Mouse (Mus musculus): ENCODE measurements at regions not wholly inside any gene's neighbourhood (a gene's known extent, or its start where the extent isn't known, plus 50 kb on each side); places are given as distances from the start of the nearest gene placed in this dataset.

DNA sequence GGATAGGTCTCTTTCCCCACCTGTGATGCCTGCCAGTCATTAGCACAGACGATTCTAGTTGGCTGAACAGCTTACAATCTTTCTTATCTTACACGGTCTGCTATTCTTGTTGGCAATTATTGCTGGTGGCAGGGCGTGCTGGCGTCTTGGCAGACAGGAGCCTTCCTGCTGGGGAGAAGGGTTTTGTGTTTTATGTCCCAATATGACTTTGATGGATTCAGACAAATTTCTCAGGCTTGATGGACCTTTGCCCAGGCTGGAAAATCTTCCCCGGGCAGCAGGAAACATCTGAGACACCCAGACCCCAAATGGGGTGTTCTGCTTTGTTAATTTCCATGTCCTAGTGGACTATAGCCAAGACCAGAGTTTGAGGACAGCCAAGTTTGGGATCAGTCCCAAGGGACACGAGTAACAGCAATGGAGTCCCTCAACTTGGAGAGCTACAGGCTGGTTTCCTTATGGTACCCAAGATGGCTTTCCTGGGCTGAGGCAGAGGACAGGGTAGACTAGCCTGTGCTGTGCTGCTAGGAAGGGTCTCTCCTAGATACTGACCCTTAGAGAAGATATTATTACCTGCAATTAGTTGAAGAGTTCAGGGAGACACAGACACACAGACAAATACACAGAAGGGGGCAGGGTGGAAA, 249.8 kb downstream of the En1 start:
- H3K4me1 ChIP-seq, result 0 out of 2 replicates have a peak, but pooled peaks cover 9% of the 10 kb centered on the region
- no peak for DNase-seq (ENCODE audit: extremely low spot score, low spot score)
- no peaks in the 10 kb centered on the region for H3K27me3 ChIP-seq (ENCODE audit: poor library complexity, severe bottlenecking)
- H3K9me3 ChIP-seq, result no peaks in the 10 kb centered on the region
- no peaks in the 10 kb centered on the region for H3K36me3 ChIP-seq (replicated peaks)
- no peak overlapping the region for H3K27ac ChIP-seq
- H3K4me3 ChIP-seq, result no peak overlapping the region
- WGBS, result 85% methylated on average over 6 of the region's 6 CpGs

- WGBS, result 84% methylated on average over 5 of the region's 5 CpGs
- H3K9me3 ChIP-seq, result no peaks in the 10 kb centered on the region
These were observed 255.3 kb downstream of the En1 start for GRCm38 (mm10) chr1:120857566-120857965.

DNA sequence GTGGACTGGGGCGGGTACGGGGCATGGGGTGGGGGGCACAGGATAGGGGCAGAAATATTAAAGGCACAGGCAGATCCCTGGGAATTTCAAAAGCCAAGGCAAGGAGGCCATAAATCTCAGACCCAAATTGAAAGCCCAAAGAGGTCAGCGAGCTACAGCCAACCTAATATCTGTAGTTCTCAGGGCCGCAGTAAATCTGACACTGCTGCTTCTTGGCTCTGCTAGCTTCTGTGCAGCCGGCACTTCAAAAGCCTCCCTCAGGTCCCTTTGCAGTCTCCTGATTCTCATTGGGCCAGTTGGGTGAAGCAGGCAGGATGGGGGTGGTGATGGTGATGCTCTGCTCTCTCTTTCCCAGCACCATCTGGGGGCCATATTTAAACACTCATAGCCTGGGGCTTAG, 257.3 kb downstream of the En1 start:
- Histone ChIP-seq H3K27me3 (ENCODE audit: poor library complexity, severe bottlenecking) (no peaks in the 10 kb centered on the region), H3K9me3 (no peaks in the 10 kb centered on the region), H3K4me3 (no peak overlapping the region), H3K27ac (no peak overlapping the region), H3K36me3 (replicated peaks) (no peaks in the 10 kb centered on the region), H3K4me1 (0 out of 2 replicates have a peak, but pooled peaks cover 5% of the 10 kb centered on the region)
- WGBS, result 75% methylated on average over 5 of the region's 5 CpGs
- DNase-seq (ENCODE audit: extremely low spot score, low spot score), result no peak

More at GRCm38 (mm10) chr1:120857566-120857965, 255.3 kb downstream of the En1 start:
- Histone ChIP-seq H3K4me3 (no peak overlapping the region), H3K27ac (no peak overlapping the region), H3K4me1 (0 out of 2 replicates have a peak, but pooled peaks cover 5% of the 10 kb centered on the region), H3K36me3 (replicated peaks) (no peaks in the 10 kb centered on the region), H3K27me3 (ENCODE audit: poor library complexity, severe bottlenecking) (no peaks in the 10 kb centered on the region)
- no peak for DNase-seq (ENCODE audit: extremely low spot score, low spot score)

- no peak for DNase-seq (ENCODE audit: extremely low spot score, low spot score)
- H3K4me1 ChIP-seq, result peaks cover 5% of the 10 kb centered on the region; the same call in 1 of the 2 replicates
- no peaks in the 10 kb centered on the region for H3K36me3 ChIP-seq (replicated peaks)
- H3K4me3 ChIP-seq, result no peak overlapping the region
- H3K27me3 ChIP-seq (ENCODE audit: poor library complexity, severe bottlenecking), result no peaks in the 10 kb centered on the region
- 60% methylated on average over 7 of the region's 7 CpGs for WGBS
- H3K9me3 ChIP-seq, result no peaks in the 10 kb centered on the region
- no peak overlapping the region for H3K27ac ChIP-seq
These were observed 270.3 kb downstream of the En1 start for GRCm38 (mm10) chr1:120872554-120872953.

DNA sequence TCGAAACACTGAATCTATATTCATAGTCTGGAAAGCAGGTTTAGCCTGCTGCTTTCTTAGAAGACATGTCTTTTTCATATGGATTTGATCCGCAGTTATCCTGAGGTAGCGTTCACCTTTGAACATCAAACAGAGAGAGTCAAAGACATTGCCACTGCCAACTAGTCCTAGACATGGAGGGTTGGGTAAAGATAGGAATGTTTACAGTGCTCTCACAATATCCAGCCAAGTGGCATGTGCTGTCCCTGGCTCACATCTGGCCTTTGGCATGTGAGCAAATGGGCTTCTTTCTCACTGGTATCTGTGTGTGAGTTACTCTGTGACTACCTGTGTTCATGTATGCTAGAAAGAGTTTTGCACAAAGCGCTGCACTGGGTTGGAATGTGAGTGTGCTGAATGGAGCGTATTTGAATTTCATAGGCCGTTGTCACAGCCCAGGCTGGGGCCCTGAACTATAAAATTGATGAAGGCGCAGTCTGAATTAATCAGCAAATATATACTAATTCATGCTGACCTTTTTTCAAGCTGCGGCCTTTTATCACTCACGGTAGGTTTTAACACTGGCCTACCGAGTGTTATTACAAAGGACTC, 280.8 kb downstream of the En1 start:
- Histone ChIP-seq H3K27ac (no peak overlapping the region), H3K36me3 (replicated peaks) (no peaks in the 10 kb centered on the region), H3K27me3 (ENCODE audit: poor library complexity, severe bottlenecking) (no peaks in the 10 kb centered on the region), H3K9me3 (no peaks in the 10 kb centered on the region), H3K4me3 (no peak overlapping the region), H3K4me1 (no peaks in the 10 kb centered on the region)
- WGBS, result 90% methylated on average over 10 of the region's 10 CpGs
- no peak for DNase-seq (ENCODE audit: extremely low spot score, low spot score)

DNA sequence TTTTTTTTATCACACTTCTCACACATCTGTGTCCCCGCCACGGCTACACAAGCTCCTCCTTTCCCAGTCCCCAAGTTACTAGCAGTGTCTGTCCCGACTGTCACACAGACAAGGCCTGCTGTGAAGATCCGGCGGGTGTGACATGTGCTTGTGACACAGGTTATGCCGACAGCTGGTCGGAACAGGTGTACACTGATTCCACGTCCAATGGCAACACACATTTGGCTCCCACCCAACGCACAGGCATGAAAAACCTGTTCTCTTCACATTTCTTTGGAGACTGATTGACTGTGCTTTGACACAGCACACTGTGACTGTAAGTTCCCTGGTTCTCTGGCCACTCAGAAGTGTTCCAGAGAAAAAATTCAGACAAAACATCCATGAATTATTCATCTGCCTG, 281.4 kb downstream of the En1 start:
- WGBS, result 83% methylated on average over 9 of the region's 9 CpGs
- no peaks in the 10 kb centered on the region for H3K27me3 ChIP-seq (ENCODE audit: poor library complexity, severe bottlenecking)
- no peaks in the 10 kb centered on the region for H3K36me3 ChIP-seq (replicated peaks)
- no peaks in the 10 kb centered on the region for H3K9me3 ChIP-seq
- no peak overlapping the region for H3K4me3 ChIP-seq
- no peak overlapping the region for H3K27ac ChIP-seq
- no peak for DNase-seq (ENCODE audit: extremely low spot score, low spot score)
- H3K4me1 ChIP-seq, result no peaks in the 10 kb centered on the region

DNA sequence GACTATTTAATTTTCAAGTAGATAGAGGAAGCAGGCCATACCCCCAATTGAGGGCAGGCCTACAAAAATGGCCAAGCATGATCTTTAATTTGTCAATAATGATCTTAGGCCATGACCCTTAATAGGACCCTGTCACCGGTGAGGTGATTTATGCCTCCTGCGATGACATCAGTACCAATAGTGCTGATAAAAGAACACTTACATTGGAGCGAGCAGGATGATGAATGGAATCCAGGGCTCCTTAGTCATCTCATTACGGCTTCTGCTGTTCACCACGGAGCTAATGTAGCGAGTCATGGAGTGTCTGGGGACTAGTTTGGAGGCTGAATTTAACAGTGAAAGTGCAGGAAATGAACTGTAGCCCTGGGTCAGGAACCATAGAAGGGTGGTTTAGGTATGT, 308.6 kb downstream of the En1 start:
- Histone ChIP-seq H3K27ac (no peak overlapping the region), H3K4me3 (no peak overlapping the region), H3K36me3 (replicated peaks) (no peaks in the 10 kb centered on the region), H3K9me3 (no peaks in the 10 kb centered on the region), H3K4me1 (peaks cover 9% of the 10 kb centered on the region; the same call in 1 of the 2 replicates), H3K27me3 (ENCODE audit: poor library complexity, severe bottlenecking) (no peaks in the 10 kb centered on the region)
- DNase-seq (ENCODE audit: extremely low spot score, low spot score), result no peak
- WGBS, result 92% methylated on average over 6 of the region's 6 CpGs

GRCm38 (mm10) chr1:120911962-120912670, 309.9 kb downstream of the En1 start:
- peaks cover 9% of the 10 kb centered on the region; the same call in 1 of the 2 replicates for H3K4me1 ChIP-seq
- H3K27me3 ChIP-seq (ENCODE audit: poor library complexity, severe bottlenecking), result no peaks in the 10 kb centered on the region
- no peak overlapping the region for H3K27ac ChIP-seq
- no peak for DNase-seq (ENCODE audit: extremely low spot score, low spot score)
- H3K9me3 ChIP-seq, result no peaks in the 10 kb centered on the region
- no peaks in the 10 kb centered on the region for H3K36me3 ChIP-seq (replicated peaks)
- 63% methylated on average over 8 of the region's 8 CpGs for WGBS
- H3K4me3 ChIP-seq, result no peak overlapping the region

DNA sequence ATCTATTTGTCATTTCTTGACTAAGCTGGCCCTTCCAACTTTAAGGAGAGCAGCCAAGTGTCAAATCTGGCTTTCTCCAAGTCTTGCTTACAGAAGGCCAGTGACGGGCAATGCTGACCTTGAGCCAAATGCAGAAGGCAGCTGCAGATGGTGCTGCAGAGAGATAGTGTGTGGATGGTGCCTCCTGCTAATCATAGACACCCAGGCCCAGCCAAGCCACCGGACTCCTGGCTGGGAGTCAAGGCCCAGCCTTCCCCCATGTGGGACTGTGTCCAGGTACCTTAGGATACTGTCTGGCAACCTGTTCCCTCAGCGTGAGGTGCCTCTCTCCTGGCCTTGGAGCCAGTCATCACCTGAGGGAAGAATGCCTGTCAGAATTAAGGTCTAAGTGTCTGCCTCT, 319.3 kb downstream of the En1 start:
- Histone ChIP-seq H3K4me1 (no peaks in the 10 kb centered on the region), H3K27me3 (ENCODE audit: poor library complexity, severe bottlenecking) (no peaks in the 10 kb centered on the region), H3K9me3 (no peaks in the 10 kb centered on the region), H3K4me3 (no peak overlapping the region), H3K27ac (no peak overlapping the region), H3K36me3 (replicated peaks) (no peaks in the 10 kb centered on the region)
- 78% methylated on average over 3 of the region's 3 CpGs for WGBS
- no peak for DNase-seq (ENCODE audit: extremely low spot score, low spot score)

DNA sequence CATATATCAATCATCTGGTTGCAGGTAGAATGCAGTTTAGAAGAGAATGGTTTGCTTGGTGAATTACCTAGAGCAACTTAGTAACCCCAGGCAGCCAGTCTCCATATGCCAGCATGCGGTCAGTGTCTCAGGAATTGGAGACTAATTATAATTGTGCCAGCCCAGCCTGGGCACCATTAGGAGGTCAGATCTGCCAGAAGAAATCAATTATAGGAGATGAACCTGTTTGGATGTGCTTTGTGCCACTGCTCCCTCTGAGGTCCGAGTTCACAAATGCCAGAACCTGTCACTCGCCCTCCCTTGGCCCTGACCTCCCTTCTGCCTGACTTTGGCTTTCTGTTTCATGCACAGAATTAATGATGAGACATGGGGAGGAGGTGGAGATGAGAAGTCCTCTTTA, 323.1 kb downstream of the En1 start:
- Histone ChIP-seq H3K27ac (no peak overlapping the region), H3K27me3 (ENCODE audit: poor library complexity, severe bottlenecking) (no peaks in the 10 kb centered on the region), H3K9me3 (no peaks in the 10 kb centered on the region), H3K4me1 (no peaks in the 10 kb centered on the region), H3K4me3 (no peak overlapping the region), H3K36me3 (replicated peaks) (no peaks in the 10 kb centered on the region)
- 82% methylated on average over 3 of the region's 3 CpGs for WGBS
- DNase-seq (ENCODE audit: extremely low spot score, low spot score), result no peak

DNA sequence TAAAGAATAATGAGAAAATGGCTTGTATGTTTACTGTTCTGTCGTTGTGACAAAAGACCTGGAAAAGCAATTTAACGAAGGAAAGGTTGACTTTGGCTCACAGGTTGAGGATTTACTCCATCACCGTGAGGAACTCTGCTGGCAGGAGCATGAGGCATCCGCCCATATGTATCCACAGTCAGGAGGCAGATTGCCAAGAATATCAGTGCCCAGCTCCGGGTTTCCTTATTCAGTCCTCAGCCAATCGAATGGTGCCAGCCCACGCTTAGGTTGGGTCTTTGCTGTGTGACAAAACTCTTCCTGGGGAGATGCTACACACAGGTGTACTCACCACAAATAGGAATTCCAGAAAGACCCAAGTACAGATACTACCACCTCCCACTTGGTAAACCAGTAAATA, 327.9 kb downstream of the En1 start:
- Histone ChIP-seq H3K27me3 (ENCODE audit: poor library complexity, severe bottlenecking) (no peaks in the 10 kb centered on the region), H3K9me3 (no peaks in the 10 kb centered on the region), H3K4me1 (no peaks in the 10 kb centered on the region), H3K4me3 (no peak overlapping the region), H3K27ac (no peak overlapping the region), H3K36me3 (replicated peaks) (no peaks in the 10 kb centered on the region)
- 90% methylated on average over 7 of the region's 7 CpGs for whole genome bisulfite sequencing
- DNase-seq (ENCODE audit: extremely low spot score, low spot score), result no peak

DNA sequence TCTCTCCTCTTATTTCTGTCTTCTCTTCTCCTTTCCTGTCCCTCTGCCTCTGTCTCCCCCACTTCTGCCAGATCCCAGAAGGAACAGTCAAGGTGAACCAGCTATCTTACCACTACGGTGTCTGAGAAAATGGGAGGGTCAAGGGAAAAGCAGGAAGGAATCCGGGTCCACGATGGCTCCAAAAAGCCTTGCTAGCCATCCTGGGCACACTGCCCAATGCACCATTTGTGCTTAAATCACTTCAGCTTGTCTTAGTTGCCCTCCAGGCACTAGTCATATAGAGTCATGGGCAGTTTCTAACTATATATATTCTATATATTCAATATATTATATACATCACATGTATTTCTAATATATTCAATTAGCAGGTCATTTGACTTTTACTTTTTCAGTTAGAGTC, 333.1 kb downstream of the En1 start:
- H3K4me1 ChIP-seq, result no peaks in the 10 kb centered on the region
- DNase-seq (ENCODE audit: extremely low spot score, low spot score), result no peak
- no peak overlapping the region for H3K4me3 ChIP-seq
- no peaks in the 10 kb centered on the region for H3K36me3 ChIP-seq (replicated peaks)
- H3K27me3 ChIP-seq (ENCODE audit: poor library complexity, severe bottlenecking), result no peaks in the 10 kb centered on the region
- no peaks in the 10 kb centered on the region for H3K9me3 ChIP-seq
- H3K27ac ChIP-seq, result no peak overlapping the region
- 96% methylated on average over 3 of the region's 3 CpGs for WGBS

GRCm38 (mm10) chr1:120943711-120944110, 341.5 kb downstream of the En1 start:
- 85% methylated on average over 4 of the region's 4 CpGs for whole genome bisulfite sequencing
- H3K9me3 ChIP-seq, result no peaks in the 10 kb centered on the region
- no peak overlapping the region for H3K4me3 ChIP-seq
- no peak overlapping the region for H3K27ac ChIP-seq
- no peaks in the 10 kb centered on the region for H3K36me3 ChIP-seq (replicated peaks)
- H3K27me3 ChIP-seq (ENCODE audit: poor library complexity, severe bottlenecking), result no peaks in the 10 kb centered on the region
- H3K4me1 ChIP-seq, result no peaks in the 10 kb centered on the region
- no peak for DNase-seq (ENCODE audit: extremely low spot score, low spot score)
